Mouse (Mus musculus): ENCODE data around the gene Creb5. TPM values are rescaled to one million over a fixed set of nuclear protein-coding genes. Genes with fewer than 3 reads are reported as not detected.
A peak's percentile ranks its signal among the peaks of the same experiment; 100 is the strongest.

The Creb5 gene
- total RNA-seq, 1 experiment from 2014 or later: 1.0 TPM

- 0 out of 2 replicates have a peak, but pooled peaks have one; percentile 14 for ATAC-seq (ENCODE audit: extremely low read depth, insufficient number of reproducible peaks, low FRiP score, poor library complexity, severe bottlenecking)
Measured at GRCm38 (mm10) chr6:53571571-53572122, 284.6 kb downstream of the Creb5 start.

GRCm38 (mm10) chr6:53572456-53572855 is 285.4 kb downstream of the Creb5 start:
- ATAC-seq (ENCODE audit: extremely low read depth, insufficient number of reproducible peaks, low FRiP score, poor library complexity, severe bottlenecking): no peak

- ATAC-seq (ENCODE audit: extremely low read depth, insufficient number of reproducible peaks, low FRiP score, poor library complexity, severe bottlenecking): peak; percentile 52
Measured at GRCm38 (mm10) chr6:53572979-53573710, 286.1 kb downstream of the Creb5 start.

DNA sequence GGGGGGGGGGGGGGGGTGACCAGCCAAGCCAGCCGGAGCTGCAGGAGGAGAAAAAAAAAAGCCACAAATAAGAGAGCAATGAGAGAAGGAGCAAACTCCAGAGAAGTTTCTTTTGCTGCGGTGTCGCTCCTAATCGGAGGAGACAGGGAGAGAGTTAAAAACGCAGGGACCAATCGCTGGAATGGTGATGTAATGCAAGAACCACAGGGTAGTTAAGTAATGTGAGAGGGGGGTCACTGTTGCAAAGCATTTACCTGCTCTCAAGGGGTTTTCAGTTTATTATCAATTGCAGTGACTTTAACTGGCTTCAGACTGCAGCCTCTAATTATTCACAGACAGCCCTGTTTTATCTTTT is 286.6 kb downstream of the Creb5 start:
- ATAC-seq (ENCODE audit: extremely low read depth, insufficient number of reproducible peaks, low FRiP score, poor library complexity, severe bottlenecking): no peak

- no peak for ATAC-seq (ENCODE audit: extremely low read depth, insufficient number of reproducible peaks, low FRiP score, poor library complexity, severe bottlenecking)
Measured at GRCm38 (mm10) chr6:53574097-53574496, 287.0 kb downstream of the Creb5 start.

DNA sequence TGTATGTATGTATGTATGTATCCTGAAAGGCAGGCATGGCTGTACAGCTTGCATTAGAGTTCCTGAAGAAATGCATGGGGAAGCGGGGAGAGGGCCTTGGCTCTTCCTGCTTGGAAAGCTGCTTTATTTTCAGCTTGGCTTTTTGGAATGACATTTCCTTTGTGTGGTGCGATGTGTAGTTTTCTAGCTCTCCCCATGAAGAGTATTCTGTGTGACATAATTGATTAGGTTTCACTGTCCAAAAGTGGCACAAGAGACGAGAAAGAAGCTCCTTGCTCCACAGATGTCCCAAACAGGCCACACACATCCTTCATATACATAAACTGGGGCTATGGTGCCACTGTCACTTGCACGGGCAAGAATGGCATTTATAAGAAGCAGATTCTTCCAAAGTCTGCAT is 288.1 kb downstream of the Creb5 start:
- no peak for ATAC-seq (ENCODE audit: extremely low read depth, insufficient number of reproducible peaks, low FRiP score, poor library complexity, severe bottlenecking)

GRCm38 (mm10) chr6:53575836-53576235 is 288.8 kb downstream of the Creb5 start:
- no peak for ATAC-seq (ENCODE audit: extremely low read depth, insufficient number of reproducible peaks, low FRiP score, poor library complexity, severe bottlenecking)

GRCm38 (mm10) chr6:53576841-53577240 is 289.8 kb downstream of the Creb5 start:
- ATAC-seq (ENCODE audit: extremely low read depth, insufficient number of reproducible peaks, low FRiP score, poor library complexity, severe bottlenecking): no peak

DNA sequence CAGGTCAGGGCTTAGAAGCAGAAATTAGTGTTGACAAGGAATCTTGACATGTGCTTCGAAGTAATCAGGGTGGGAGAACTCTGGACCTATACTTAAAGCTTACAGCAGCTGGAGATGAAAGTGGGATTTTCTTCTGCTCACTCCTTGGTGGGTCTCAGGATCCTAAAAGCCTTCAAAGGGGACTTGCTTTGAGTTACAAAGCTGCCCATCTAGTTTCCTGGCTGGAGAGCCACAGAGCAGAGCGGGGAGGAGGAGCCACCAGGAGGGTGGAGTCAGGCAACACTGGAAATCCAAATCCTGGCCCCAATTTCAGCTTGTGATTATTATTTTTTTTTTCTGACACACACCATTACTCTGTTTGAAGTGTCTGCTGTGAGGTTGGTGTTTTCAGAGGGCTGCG is 290.7 kb downstream of the Creb5 start:
- no peak for ATAC-seq (ENCODE audit: extremely low read depth, insufficient number of reproducible peaks, low FRiP score, poor library complexity, severe bottlenecking)

DNA sequence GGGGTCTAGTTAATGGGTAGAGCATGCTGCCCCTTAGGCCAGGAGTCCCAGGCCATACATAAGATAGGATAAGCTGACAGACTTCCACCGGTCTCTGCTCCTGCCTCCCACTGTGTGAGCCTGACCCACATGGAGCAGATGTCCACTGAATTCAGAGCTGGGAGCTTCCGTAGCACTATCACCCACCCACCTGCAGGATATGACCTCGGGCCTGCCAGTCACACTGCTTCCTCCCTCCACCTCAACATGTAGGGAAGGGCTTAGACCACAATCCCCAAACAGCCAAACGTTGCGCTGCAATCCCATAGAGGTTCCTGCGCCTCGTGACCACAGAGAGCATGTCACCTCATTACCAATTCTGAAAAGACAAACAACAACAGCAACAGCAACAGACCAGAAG is 293.3 kb downstream of the Creb5 start:
- no peak for ATAC-seq (ENCODE audit: extremely low read depth, insufficient number of reproducible peaks, low FRiP score, poor library complexity, severe bottlenecking)

DNA sequence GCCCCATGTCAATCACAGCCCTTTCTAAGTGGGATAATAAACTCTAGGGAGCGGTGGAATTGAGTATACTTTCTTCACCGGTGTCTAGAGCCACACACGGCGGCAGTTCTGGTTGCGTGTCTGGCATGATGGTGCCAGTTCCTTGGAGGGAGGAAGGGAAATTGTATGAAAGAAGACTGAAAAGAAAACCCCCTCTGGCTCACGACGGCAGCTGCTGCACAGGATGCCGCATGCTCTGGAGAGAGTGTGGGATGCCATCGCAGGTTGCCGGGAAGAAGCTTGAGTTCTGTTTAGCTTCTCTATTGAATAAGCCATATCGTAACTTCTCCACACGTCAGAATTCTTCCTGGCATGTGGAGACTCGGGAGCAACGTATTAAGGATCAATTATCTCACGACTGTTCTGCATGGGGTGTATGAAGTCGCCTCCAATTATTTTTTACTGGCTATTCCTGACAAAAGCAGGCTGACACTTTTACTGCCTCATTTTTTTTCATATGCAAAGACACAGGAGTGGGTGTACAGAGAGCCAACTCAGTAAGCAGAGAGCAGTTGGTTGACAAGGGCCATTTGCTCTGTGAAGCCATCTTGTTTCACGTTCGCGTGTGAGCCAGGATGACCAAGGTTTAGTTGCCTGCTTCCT is 296.3 kb downstream of the Creb5 start:
- no peak for ATAC-seq (ENCODE audit: extremely low read depth, insufficient number of reproducible peaks, low FRiP score, poor library complexity, severe bottlenecking)

- no peak for ATAC-seq (ENCODE audit: extremely low read depth, insufficient number of reproducible peaks, low FRiP score, poor library complexity, severe bottlenecking)
Measured at GRCm38 (mm10) chr6:53584718-53585405, 297.8 kb downstream of the Creb5 start.

DNA sequence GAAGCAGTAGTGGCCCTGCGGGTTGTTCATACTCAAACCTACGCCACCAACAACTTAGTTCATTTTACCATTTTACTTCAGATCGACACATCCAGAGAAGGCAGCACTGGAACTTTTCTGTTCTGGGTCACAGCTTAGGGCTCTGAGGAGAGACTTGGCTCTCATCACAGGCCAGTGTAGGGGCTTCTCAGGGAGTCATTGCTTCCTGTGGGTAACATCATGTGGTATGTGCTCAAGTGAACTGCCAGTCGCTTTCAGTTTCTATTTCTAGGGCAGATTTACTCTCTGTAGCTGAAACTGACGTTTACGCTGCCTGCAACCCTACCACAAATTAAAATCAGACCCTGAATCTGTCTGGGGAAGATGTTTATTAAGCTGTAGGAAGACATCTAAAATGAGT is 302.7 kb downstream of the Creb5 start:
- peak; percentile 79 for ATAC-seq (ENCODE audit: extremely low read depth, insufficient number of reproducible peaks, low FRiP score, poor library complexity, severe bottlenecking)

- peak; percentile 57 for ATAC-seq (ENCODE audit: extremely low read depth, insufficient number of reproducible peaks, low FRiP score, poor library complexity, severe bottlenecking)
Measured at GRCm38 (mm10) chr6:53592230-53592629, 305.2 kb downstream of the Creb5 start.

GRCm38 (mm10) chr6:53593603-53594002 is 306.5 kb downstream of the Creb5 start:
- ATAC-seq (ENCODE audit: extremely low read depth, insufficient number of reproducible peaks, low FRiP score, poor library complexity, severe bottlenecking): no peak

DNA sequence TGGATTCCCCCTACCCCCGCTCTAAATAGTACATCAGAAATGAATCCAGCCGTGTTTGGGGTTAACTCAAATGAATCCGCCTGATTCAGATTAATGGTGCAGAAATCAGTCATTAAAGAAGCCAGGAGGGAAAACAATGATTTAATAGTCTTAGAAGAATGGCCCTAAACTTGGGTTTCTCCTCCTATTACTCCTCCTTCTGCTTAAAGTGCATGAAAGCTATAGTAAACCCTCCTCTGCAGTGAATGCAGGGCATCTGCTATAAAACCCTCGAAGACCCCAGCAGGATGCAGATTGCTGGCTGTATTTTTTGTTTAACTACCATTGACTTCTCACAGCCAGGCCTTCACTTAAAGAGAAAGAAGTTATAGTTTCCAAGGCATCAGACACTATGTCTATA is 307.2 kb downstream of the Creb5 start:
- ATAC-seq (ENCODE audit: extremely low read depth, insufficient number of reproducible peaks, low FRiP score, poor library complexity, severe bottlenecking): no peak

- ATAC-seq (ENCODE audit: extremely low read depth, insufficient number of reproducible peaks, low FRiP score, poor library complexity, severe bottlenecking): no peak
Measured at GRCm38 (mm10) chr6:53596402-53596801, 309.3 kb downstream of the Creb5 start.

DNA sequence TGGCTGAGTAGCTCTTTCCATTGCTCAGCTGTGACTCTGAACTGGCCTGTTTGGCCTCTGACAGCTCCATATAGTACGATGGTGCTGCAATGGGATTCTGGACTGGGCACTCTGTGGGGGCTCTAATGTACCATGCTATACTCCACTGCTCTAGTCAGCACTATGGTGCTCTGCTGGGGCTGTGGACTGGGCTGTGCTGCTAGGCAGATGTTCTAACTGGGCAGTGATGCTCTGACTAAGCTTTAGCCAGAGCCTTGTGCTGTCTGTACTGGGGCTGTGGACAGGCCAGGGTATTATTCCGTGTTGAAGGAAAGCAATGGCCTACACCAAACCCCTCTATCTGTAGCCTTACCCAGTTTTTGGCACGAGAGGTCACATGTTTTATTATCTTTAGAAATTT is 316.0 kb downstream of the Creb5 start:
- ATAC-seq (ENCODE audit: extremely low read depth, insufficient number of reproducible peaks, low FRiP score, poor library complexity, severe bottlenecking): no peak

DNA sequence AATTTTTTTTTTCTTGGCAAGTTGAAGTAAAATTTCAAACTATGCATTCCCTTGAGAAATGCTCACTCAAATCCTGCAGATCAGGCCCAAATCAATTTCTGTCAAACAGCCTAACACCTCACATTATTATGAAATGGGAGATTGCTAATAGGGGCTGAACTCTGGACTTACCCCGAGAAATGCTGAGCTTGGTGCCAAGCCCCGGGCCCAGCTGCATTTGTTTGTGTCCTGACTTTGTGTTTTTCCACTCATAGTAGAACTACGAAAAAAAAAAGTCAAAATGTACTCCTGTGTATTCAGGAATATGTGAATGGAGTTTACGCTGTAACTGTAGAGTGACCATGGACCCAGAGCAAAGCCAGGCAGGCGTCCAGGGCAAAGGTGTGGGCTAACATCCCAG is 316.6 kb downstream of the Creb5 start:
- no peak for ATAC-seq (ENCODE audit: extremely low read depth, insufficient number of reproducible peaks, low FRiP score, poor library complexity, severe bottlenecking)

- no peak for ATAC-seq (ENCODE audit: extremely low read depth, insufficient number of reproducible peaks, low FRiP score, poor library complexity, severe bottlenecking)
Measured at GRCm38 (mm10) chr6:53604386-53604785, 317.3 kb downstream of the Creb5 start.

Data from neutrophil, adult 5-6 weeks (primary cell).